Mouse (Mus musculus) C2C12 (cell line): ENCODE data around the gene Mmd2.

Source experiments
- CTCF ChIP-seq: IDR thresholded peaks from one replicate; pipeline ENCODE4 v1.5.1; 2011; ENCODE audit not compliant: control insufficient read depth, insufficient read depth, insufficient read length
- USF1 ChIP-seq: IDR thresholded peaks from one replicate; pipeline ENCODE4 v1.6.1; 2011; ENCODE audit warnings: low read depth, mild to moderate bottlenecking, control low read depth, moderate library complexity

DNA sequence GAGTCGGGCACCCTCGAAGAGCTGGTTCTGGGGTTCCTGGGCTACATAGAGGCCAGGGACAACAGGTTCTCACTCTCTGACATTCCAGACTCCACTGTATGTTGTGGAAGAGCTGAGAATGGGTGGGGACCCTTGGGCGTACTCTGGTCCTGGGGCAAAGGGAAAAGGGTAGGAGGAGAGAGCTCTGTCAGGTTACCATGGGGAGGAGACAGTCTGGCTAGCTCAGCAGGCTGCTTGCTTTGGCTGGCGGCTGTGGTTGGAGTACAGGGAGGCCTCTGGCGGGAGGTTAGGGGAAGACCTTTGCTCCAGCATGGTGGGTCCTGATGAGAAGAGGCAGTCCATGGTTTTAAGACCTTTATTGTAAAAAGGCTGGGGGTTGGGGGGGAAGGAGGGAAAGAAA is 31.5 kb upstream of the Mmd2 start:
- no peak for TF ChIP-seq CTCF
- TF ChIP-seq USF1, result no peak
